Mouse (Mus musculus) testis, adult 2 months (tissue): Measurements from ENCODE around the gene Cotl1.

Experiments
- CTCF ChIP-seq: fragments of 200-500 bp; IDR thresholded peaks from 2 replicates; pipeline ENCODE4 v1.5.1; 2012; ENCODE audit warnings: low read depth, mild to moderate bottlenecking, inconsistent platforms, low read length, moderate library complexity; ENCODE audit not compliant: control insufficient read depth, insufficient read depth, insufficient replicate concordance
- POLR2A ChIP-seq: fragments of 200-500 bp; IDR thresholded peaks from 2 replicates; pipeline ENCODE4 v1.6.1; 2012; ENCODE audit warnings: low read depth, mild to moderate bottlenecking, inconsistent platforms, low read length, moderate library complexity; ENCODE audit not compliant: control insufficient read depth

- no peak for TF ChIP-seq CTCF
- TF ChIP-seq POLR2A, result no peak
These were observed 28.4 kb downstream of the Cotl1 start for GRCm38 (mm10) chr8:119811925-119812324.
